Mouse (Mus musculus) myocyte (in vitro differentiated cells): Measurements from ENCODE around the gene Cdkn1c. TPM values are rescaled to one million over a fixed set of nuclear protein-coding genes. Genes with fewer than 3 reads are reported as not detected.

Experiments used
- H3K27me3 ChIP-seq: one replicate; pipeline ENCODE4 v1.6.1; 2011; ENCODE audit not compliant: control insufficient read depth, insufficient read depth, insufficient read length
- H3K36me3 ChIP-seq: one replicate; pipeline ENCODE4 v1.6.1; 2011; ENCODE audit not compliant: control insufficient read depth, insufficient read depth
- H3K4me2 ChIP-seq: one replicate; pipeline ENCODE4 v1.6.1; 2011; ENCODE audit warnings: low read depth, control low read depth
- H3K4me3 ChIP-seq: one replicate; pipeline ENCODE4 v1.5.1; 2011; ENCODE audit warnings: mild to moderate bottlenecking, control low read depth, moderate library complexity
- H3K79me2 ChIP-seq: one replicate; pipeline ENCODE4 v1.6.1; 2011; ENCODE audit not compliant: control insufficient read depth, insufficient read depth
- H3ac ChIP-seq: one replicate; pipeline ENCODE4 v1.6.1; 2011; ENCODE audit not compliant: control insufficient read depth, insufficient read length
- CEBPB ChIP-seq: IDR thresholded peaks from 2 replicates; pipeline ENCODE4 v1.6.1; 2011; ENCODE audit warnings: mild to moderate bottlenecking, moderate library complexity; ENCODE audit not compliant: poor library complexity, insufficient read depth, severe bottlenecking
- E2F4 ChIP-seq: IDR thresholded peaks from one replicate; pipeline ENCODE4 v1.6.1; 2011; ENCODE audit warnings: mild to moderate bottlenecking, control low read depth, moderate library complexity; ENCODE audit not compliant: insufficient read depth
- MAX ChIP-seq: IDR thresholded peaks from one replicate; pipeline ENCODE4 v1.6.1; 2011; ENCODE audit warnings: low read depth, mild to moderate bottlenecking, control low read depth
- MYOD1 ChIP-seq, 3 experiments: IDR thresholded peaks; one replicate each; pipeline ENCODE4 v1.6.1; 2011; ENCODE audit warnings: control low read depth in 2 of 3, low read depth in 2 of 3, mild to moderate bottlenecking in 2 of 3, moderate library complexity in 1 of 3; ENCODE audit not compliant: insufficient read length in 2 of 3, control insufficient read depth in 1 of 3
- MYOG ChIP-seq, 3 experiments: IDR thresholded peaks; one replicate each; pipeline ENCODE4 v1.6.1; 2011; ENCODE audit warnings: control low read depth in 2 of 3, low read depth in 2 of 3, mild to moderate bottlenecking in 2 of 3; ENCODE audit not compliant: insufficient read length in 2 of 3, control insufficient read depth in 1 of 3, insufficient read depth in 1 of 3
- POLR2A ChIP-seq: IDR thresholded peaks from one replicate; pipeline ENCODE4 v1.6.1; 2011; ENCODE audit warnings: low read depth, mild to moderate bottlenecking, control low read depth, moderate library complexity; ENCODE audit not compliant: insufficient read length
- POLR2AphosphoS2 ChIP-seq: IDR thresholded peaks from one replicate; pipeline ENCODE4 v1.6.1; 2011; ENCODE audit warnings: low read depth, control low read depth; ENCODE audit not compliant: insufficient read length
- REST ChIP-seq: IDR thresholded peaks from one replicate; pipeline ENCODE4 v1.6.1; 2011; ENCODE audit warnings: mild to moderate bottlenecking, control low read depth, moderate library complexity; ENCODE audit not compliant: insufficient read depth, insufficient read length
- SRF ChIP-seq: IDR thresholded peaks from one replicate; pipeline ENCODE4 v1.6.1; 2011; ENCODE audit warnings: low read depth; ENCODE audit not compliant: control insufficient read depth, insufficient read length
- TCF12 ChIP-seq: IDR thresholded peaks from one replicate; pipeline ENCODE4 v1.6.1; 2011; ENCODE audit warnings: mild to moderate bottlenecking, control low read depth; ENCODE audit not compliant: poor library complexity, insufficient read depth, severe bottlenecking
- TCF3 ChIP-seq: IDR thresholded peaks from one replicate; pipeline ENCODE4 v1.6.1; 2011; ENCODE audit warnings: low read depth, control low read depth; ENCODE audit not compliant: insufficient read length
- USF1 ChIP-seq: IDR thresholded peaks from one replicate; pipeline ENCODE4 v1.6.1; 2011; ENCODE audit warnings: low read depth, mild to moderate bottlenecking, control low read depth, moderate library complexity
- polyA plus RNA-seq: library from polyadenylated mRNA; unstranded; fragments of >200 nt; fragmentation: generic; extraction: Trizol; gene quantifications from one replicate; pipeline ENCODE4 v1.2.1, GENCODE M21; 2012; ENCODE audit warnings: missing spikeins

The Cdkn1c gene
- polyA plus RNA-seq, 1 experiment = 35.7 TPM

DNA sequence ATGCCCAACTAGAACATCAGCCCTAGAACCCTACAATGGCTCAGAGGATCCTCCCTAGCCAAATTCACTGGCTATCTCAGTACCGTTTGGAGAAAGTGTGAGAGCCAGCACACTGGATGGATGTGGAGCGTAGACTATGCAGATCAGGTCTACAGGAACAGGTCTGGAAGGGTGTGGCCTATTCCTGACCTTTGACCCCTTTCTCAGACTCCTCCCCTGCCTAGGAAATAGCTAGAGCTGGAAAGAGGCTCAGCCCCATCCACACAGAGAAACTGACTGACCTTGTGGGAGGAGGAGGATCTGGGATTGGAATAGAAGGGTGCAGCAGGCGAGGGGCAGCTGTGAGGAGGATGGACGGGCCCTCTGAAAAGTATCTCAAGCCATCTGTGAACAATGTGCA, 37.7 kb upstream of the Cdkn1c start:
- H3K36me3 ChIP-seq = no peaks in the 10 kb centered on the region
- H3K27me3 ChIP-seq = peaks cover 58% of the 10 kb centered on the region
- TF ChIP-seq CEBPB (no peak), USF1 (no peak), MYOG (IDR thresholded peaks at IDR 0.05; ENCODE audit: control insufficient read depth in 1 of 3, insufficient read depth in 1 of 3, insufficient read length in 2 of 3, low read depth in 2 of 3) (no peak), E2F4 (no peak), TCF3 (no peak), REST (no peak), MYOD1 (IDR thresholded peaks at IDR 0.05; ENCODE audit: control insufficient read depth in 1 of 3, insufficient read length in 2 of 3, low read depth in 2 of 3) (no peak), POLR2AphosphoS2 (no peak), MAX (no peak), POLR2A (no peak), TCF12 (no peak), SRF (no peak)
- no peak overlapping the region for H3ac ChIP-seq
- H3K79me2 ChIP-seq = no peaks in the 10 kb centered on the region
- H3K4me2 ChIP-seq = no peak overlapping the region
- H3K4me3 ChIP-seq = no peak overlapping the region

DNA sequence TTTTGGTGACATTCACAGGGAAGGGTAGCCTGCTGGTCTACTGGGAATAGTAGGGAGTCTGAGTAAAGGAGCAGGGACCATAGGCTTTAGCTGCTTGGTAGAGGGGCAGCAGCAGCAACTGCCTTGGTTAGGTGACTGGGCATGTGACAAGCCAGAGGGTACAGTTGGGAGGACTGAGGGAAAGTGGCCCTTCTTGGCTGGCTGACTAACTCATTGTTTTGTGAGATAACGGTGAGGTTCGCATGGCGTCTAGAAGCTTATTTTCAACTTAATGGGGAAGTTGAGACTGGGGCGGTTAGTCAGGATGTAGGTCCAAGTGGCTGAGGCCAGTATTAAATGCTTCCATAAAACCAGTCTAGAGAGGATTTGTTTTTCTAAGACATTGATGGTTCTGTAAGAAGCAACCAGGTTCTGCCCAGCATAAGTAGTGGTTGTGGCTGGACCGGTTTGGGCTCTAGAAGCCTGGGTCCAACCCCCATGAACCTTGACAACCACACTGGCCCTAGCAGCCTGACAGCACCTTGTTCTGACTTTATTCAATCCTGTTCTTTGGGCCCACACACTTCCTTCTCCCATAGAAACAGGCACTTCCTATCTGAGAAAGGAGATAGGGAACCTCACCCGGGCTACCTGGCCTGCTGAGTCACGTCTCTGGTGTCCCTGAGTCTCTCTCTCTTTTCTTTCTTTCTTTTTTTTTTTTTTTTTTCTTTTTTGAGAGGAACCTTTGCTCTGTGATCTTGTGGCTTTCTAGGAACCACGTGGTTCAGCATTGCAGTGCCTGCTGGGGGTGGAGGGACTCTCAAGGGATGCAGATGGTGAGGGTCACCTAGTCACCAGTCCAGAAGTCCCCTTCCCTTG, 34.5 kb upstream of the Cdkn1c start:
- Histone ChIP-seq H3K27me3 (peaks cover 61% of the 10 kb centered on the region), H3K36me3 (no peaks in the 10 kb centered on the region), H3K4me2 (no peak overlapping the region), H3K79me2 (no peaks in the 10 kb centered on the region), H3ac (no peak overlapping the region), H3K4me3 (no peak overlapping the region)
- TF ChIP-seq E2F4 (no peak), CEBPB (no peak), POLR2AphosphoS2 (no peak), REST (no peak), MYOG (IDR thresholded peaks at IDR 0.05; ENCODE audit: control insufficient read depth in 1 of 3, insufficient read depth in 1 of 3, insufficient read length in 2 of 3, low read depth in 2 of 3) (no peak), MYOD1 (IDR thresholded peaks at IDR 0.05; ENCODE audit: control insufficient read depth in 1 of 3, insufficient read length in 2 of 3, low read depth in 2 of 3) (no peak), MAX (no peak), TCF12 (no peak), SRF (no peak), TCF3 (no peak), POLR2A (no peak)

DNA sequence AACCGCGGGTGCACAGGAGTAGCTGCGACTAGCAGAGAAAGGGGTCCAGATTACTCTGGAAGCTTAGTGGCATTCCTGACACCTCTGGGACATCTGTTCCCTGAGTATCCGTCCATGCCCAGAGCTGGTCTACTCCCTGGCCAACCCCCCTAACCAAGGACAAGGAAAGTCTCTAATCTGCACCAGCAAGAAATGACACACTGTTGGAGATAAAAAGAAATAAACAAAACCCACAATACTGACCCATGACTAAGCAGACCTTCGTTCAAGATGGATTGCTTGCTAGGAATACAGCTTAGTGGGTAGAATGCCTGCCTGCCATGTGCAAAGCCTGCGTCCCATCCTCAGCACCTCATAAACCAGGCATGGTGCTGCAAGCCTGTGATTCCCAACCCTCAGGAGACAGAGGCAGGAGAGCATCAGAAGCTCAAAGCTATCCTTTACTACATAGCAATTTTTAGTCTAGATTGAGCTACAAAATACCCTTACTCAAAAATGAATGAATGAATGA, 32.8 kb upstream of the Cdkn1c start:
- H3K27me3 ChIP-seq = peaks cover 57% of the 10 kb centered on the region
- TF ChIP-seq MYOD1 (IDR thresholded peaks at IDR 0.05; ENCODE audit: control insufficient read depth in 1 of 3, insufficient read length in 2 of 3, low read depth in 2 of 3) (no peak), POLR2A (no peak), SRF (no peak), USF1 (no peak), REST (no peak), CEBPB (no peak), TCF12 (no peak), E2F4 (no peak), MYOG (IDR thresholded peaks at IDR 0.05; ENCODE audit: control insufficient read depth in 1 of 3, insufficient read depth in 1 of 3, insufficient read length in 2 of 3, low read depth in 2 of 3) (no peak), MAX (no peak), POLR2AphosphoS2 (no peak), TCF3 (no peak)

DNA sequence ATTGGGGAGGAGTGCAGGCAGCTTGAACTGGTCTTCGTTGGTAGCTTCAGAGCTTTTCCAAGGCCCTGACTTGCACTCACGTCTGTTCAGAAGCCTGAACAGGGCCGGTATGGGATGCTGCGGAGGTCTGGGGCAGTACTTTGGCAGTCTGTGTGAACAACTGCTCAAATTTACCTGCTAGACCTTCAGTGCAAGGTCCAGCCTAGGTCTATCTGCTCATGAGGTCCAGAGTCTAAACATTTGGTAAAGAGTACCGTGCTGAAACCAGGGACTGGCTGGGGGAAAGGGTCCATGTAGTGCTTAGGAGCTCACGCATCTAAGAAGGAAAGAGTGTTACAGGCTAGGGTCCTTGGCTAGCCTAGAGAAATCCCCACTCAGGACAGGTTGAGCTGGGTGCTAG, 28.9 kb upstream of the Cdkn1c start:
- Histone ChIP-seq H3K4me3 (no peak overlapping the region), H3K27me3 (peaks cover 51% of the 10 kb centered on the region), H3K79me2 (no peaks in the 10 kb centered on the region), H3K4me2 (no peak overlapping the region), H3K36me3 (no peaks in the 10 kb centered on the region), H3ac (no peak overlapping the region)
- TF ChIP-seq TCF3 (no peak), CEBPB (no peak), E2F4 (no peak), MYOD1 (IDR thresholded peaks at IDR 0.05; ENCODE audit: control insufficient read depth in 1 of 3, insufficient read length in 2 of 3, low read depth in 2 of 3) (no peak), SRF (no peak)

More for the DNA sequence above, 32.8 kb upstream of the Cdkn1c start:
- H3K4me3 ChIP-seq = no peak overlapping the region
- H3K36me3 ChIP-seq = no peaks in the 10 kb centered on the region
- H3K79me2 ChIP-seq = no peaks in the 10 kb centered on the region
- no peak overlapping the region for H3K4me2 ChIP-seq
- H3ac ChIP-seq = no peak overlapping the region

DNA sequence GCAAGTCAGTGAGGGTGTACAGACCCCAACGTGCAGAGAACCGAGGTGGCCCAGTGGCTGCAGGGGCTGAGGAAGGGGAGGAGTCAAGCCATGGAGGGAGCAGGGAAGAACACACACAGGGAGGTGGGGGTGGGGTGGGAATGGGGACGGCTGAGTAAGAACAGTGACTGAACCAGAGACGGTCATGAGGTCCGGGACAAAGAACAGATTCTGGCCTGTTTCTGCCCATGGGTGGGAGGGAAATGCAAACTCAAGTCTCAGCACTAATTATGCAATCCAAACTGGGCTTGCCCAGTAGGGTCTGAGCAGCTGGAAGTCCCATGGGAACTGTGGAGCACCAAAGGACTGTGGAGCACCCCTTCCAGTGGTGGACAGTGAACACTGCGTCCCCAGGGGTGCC, 21.7 kb upstream of the Cdkn1c start:
- Histone ChIP-seq H3K36me3 (no peaks in the 10 kb centered on the region), H3K4me3 (no peak overlapping the region), H3ac (no peak overlapping the region), H3K4me2 (no peak overlapping the region), H3K27me3 (peaks cover 37% of the 10 kb centered on the region), H3K79me2 (no peaks in the 10 kb centered on the region)
- TF ChIP-seq SRF (no peak), CEBPB (no peak), POLR2AphosphoS2 (no peak), E2F4 (no peak), REST (no peak), MAX (no peak), MYOG (IDR thresholded peaks at IDR 0.05; ENCODE audit: control insufficient read depth in 1 of 3, insufficient read depth in 1 of 3, insufficient read length in 2 of 3, low read depth in 2 of 3) (no peak), TCF12 (no peak), POLR2A (no peak), USF1 (no peak), MYOD1 (IDR thresholded peaks at IDR 0.05; ENCODE audit: control insufficient read depth in 1 of 3, insufficient read length in 2 of 3, low read depth in 2 of 3) (no peak), TCF3 (no peak)
